Mouse (Mus musculus) midbrain, embryonic 15.5 days (tissue): ENCODE measurements at regions not wholly inside any gene's neighbourhood (a gene's known extent, or its start where the extent isn't known, plus 50 kb on each side); places are given as distances from the start of the nearest gene placed in this dataset.

ENCODE experiments used
- ATAC-seq: fragments of 200-750 bp; cut with Nextera tagmentation; replicated peaks from 2 replicates; pipeline ENCODE4 v1.8.0; 2017; ENCODE audit warnings: moderate TSS enrichment
- H3K27ac ChIP-seq: fragments of 300-500 bp; sonication (generic); 2 replicates; pipeline ENCODE4 v1.5.1; 2015; ENCODE audit warnings: mild to moderate bottlenecking, inconsistent platforms
- H3K27me3 ChIP-seq: fragments of 300-500 bp; sonication (generic); replicated peaks from 2 replicates; pipeline ENCODE4 v1.6.1; 2015; ENCODE audit warnings: inconsistent platforms
- H3K36me3 ChIP-seq: fragments of 300-500 bp; sonication (generic); replicated peaks from 2 replicates; pipeline ENCODE4 v1.6.1; 2015; ENCODE audit warnings: inconsistent platforms
- H3K4me1 ChIP-seq: fragments of 300-500 bp; sonication (generic); 2 replicates; pipeline ENCODE4 v1.6.1; 2015; ENCODE audit warnings: inconsistent platforms
- H3K4me2 ChIP-seq: fragments of 300-500 bp; sonication (generic); 2 replicates; pipeline ENCODE4 v1.6.1; 2015; ENCODE audit warnings: inconsistent platforms, mild to moderate bottlenecking, moderate library complexity
- H3K4me3 ChIP-seq: fragments of 300-500 bp; sonication (generic); 2 replicates; pipeline ENCODE4 v1.5.1; 2015; ENCODE audit warnings: mild to moderate bottlenecking, inconsistent platforms
- H3K9ac ChIP-seq: fragments of 300-500 bp; sonication (generic); 2 replicates; pipeline ENCODE4 v1.6.1; 2015; ENCODE audit warnings: mild to moderate bottlenecking, inconsistent platforms
- H3K9me3 ChIP-seq: fragments of 300-500 bp; sonication (generic); 2 replicates; pipeline ENCODE4 v1.6.1; 2016; ENCODE audit warnings: inconsistent platforms
- WGBS: fragments of 180-500 bp; shearing (Covaris S2); methylation state at CpG from one replicate; pipeline ENCODE4 v1.1.7; 2015; ENCODE audit warnings: mixed read lengths; 5-methylcytosine and 5-hydroxymethylcytosine counted together

GRCm38 (mm10) chr13:102276885-102277284 is 416.5 kb upstream of the Cd180 start:
- H3K27ac ChIP-seq: no peak overlapping the region
- H3K9me3 ChIP-seq: no peaks in the 10 kb centered on the region
- ATAC-seq: no peak
- no peak overlapping the region for H3K9ac ChIP-seq
- H3K4me2 ChIP-seq: no peak overlapping the region
- no peaks in the 10 kb centered on the region for H3K4me1 ChIP-seq
- H3K4me3 ChIP-seq: no peak overlapping the region
- H3K27me3 ChIP-seq: no peaks in the 10 kb centered on the region
- H3K36me3 ChIP-seq: no peaks in the 10 kb centered on the region

GRCm38 (mm10) chr13:102280198-102280597 is 413.2 kb upstream of the Cd180 start:
- no peak for ATAC-seq

GRCm38 (mm10) chr13:102294451-102294850 is 398.9 kb upstream of the Cd180 start:
- WGBS: 62% methylated on average over 2 of the region's 2 CpGs
- Histone ChIP-seq H3K4me2 (no peak overlapping the region), H3K27ac (no peak overlapping the region), H3K9me3 (no peaks in the 10 kb centered on the region), H3K4me3 (no peak overlapping the region), H3K27me3 (no peaks in the 10 kb centered on the region), H3K36me3 (no peaks in the 10 kb centered on the region), H3K4me1 (no peaks in the 10 kb centered on the region), H3K9ac (no peak overlapping the region)
- ATAC-seq: no peak

More at GRCm38 (mm10) chr13:102280198-102280597, 413.2 kb upstream of the Cd180 start:
- H3K36me3 ChIP-seq: no peaks in the 10 kb centered on the region
- H3K4me2 ChIP-seq: no peak overlapping the region
- H3K4me1 ChIP-seq: no peaks in the 10 kb centered on the region
- H3K9me3 ChIP-seq: no peaks in the 10 kb centered on the region
- no peak overlapping the region for H3K27ac ChIP-seq
- WGBS: 95% methylated on average over 3 of the region's 3 CpGs
- no peaks in the 10 kb centered on the region for H3K27me3 ChIP-seq
- H3K9ac ChIP-seq: no peak overlapping the region
- H3K4me3 ChIP-seq: no peak overlapping the region

GRCm38 (mm10) chr13:102295079-102295478 is 398.3 kb upstream of the Cd180 start:
- no peak overlapping the region for H3K4me2 ChIP-seq
- H3K4me3 ChIP-seq: no peak overlapping the region
- 84% methylated on average over 11 of the region's 11 CpGs for WGBS
- no peaks in the 10 kb centered on the region for H3K4me1 ChIP-seq
- no peak for ATAC-seq
- H3K9me3 ChIP-seq: no peaks in the 10 kb centered on the region
- H3K27ac ChIP-seq: no peak overlapping the region
- no peaks in the 10 kb centered on the region for H3K36me3 ChIP-seq
- H3K9ac ChIP-seq: no peak overlapping the region
- H3K27me3 ChIP-seq: no peaks in the 10 kb centered on the region

GRCm38 (mm10) chr13:102307983-102308382 is 385.4 kb upstream of the Cd180 start:
- Histone ChIP-seq H3K4me1 (no peaks in the 10 kb centered on the region), H3K27me3 (no peaks in the 10 kb centered on the region), H3K4me3 (no peak overlapping the region), H3K36me3 (no peaks in the 10 kb centered on the region), H3K9ac (no peak overlapping the region), H3K9me3 (no peaks in the 10 kb centered on the region), H3K4me2 (no peak overlapping the region), H3K27ac (no peak overlapping the region)
- 78% methylated on average over 2 of the region's 2 CpGs for WGBS
- no peak for ATAC-seq

- no peak overlapping the region for H3K4me2 ChIP-seq
- H3K36me3 ChIP-seq: no peaks in the 10 kb centered on the region
- H3K4me1 ChIP-seq: no peaks in the 10 kb centered on the region
- no peak overlapping the region for H3K27ac ChIP-seq
- no peak overlapping the region for H3K9ac ChIP-seq
- 72% methylated on average over 3 of the region's 3 CpGs for WGBS
- no peaks in the 10 kb centered on the region for H3K27me3 ChIP-seq
- ATAC-seq: no peak
- no peaks in the 10 kb centered on the region for H3K9me3 ChIP-seq
- no peak overlapping the region for H3K4me3 ChIP-seq
These were observed 381.3 kb upstream of the Cd180 start for GRCm38 (mm10) chr13:102312096-102312495.

- Histone ChIP-seq H3K9ac (no peak overlapping the region), H3K27me3 (no peaks in the 10 kb centered on the region), H3K27ac (no peak overlapping the region), H3K4me3 (no peak overlapping the region), H3K36me3 (no peaks in the 10 kb centered on the region), H3K9me3 (no peaks in the 10 kb centered on the region), H3K4me1 (no peaks in the 10 kb centered on the region), H3K4me2 (no peak overlapping the region)
- 82% methylated on average over 3 of the region's 3 CpGs for WGBS
- no peak for ATAC-seq
These were observed 377.3 kb upstream of the Cd180 start for GRCm38 (mm10) chr13:102315921-102316692.

GRCm38 (mm10) chr13:102318891-102319404 is 374.4 kb upstream of the Cd180 start:
- no peaks in the 10 kb centered on the region for H3K4me1 ChIP-seq
- no peak overlapping the region for H3K9ac ChIP-seq
- H3K27me3 ChIP-seq: no peaks in the 10 kb centered on the region
- ATAC-seq: no peak
- H3K9me3 ChIP-seq: no peaks in the 10 kb centered on the region
- H3K27ac ChIP-seq: no peak overlapping the region
- WGBS: 91% methylated on average over 4 of the region's 4 CpGs
- no peak overlapping the region for H3K4me2 ChIP-seq
- H3K36me3 ChIP-seq: no peaks in the 10 kb centered on the region
- H3K4me3 ChIP-seq: no peak overlapping the region

- 80% methylated on average over 2 of the region's 2 CpGs for WGBS
- Histone ChIP-seq H3K27ac (no peak overlapping the region), H3K9me3 (no peaks in the 10 kb centered on the region), H3K4me1 (no peaks in the 10 kb centered on the region), H3K4me3 (no peak overlapping the region), H3K9ac (no peak overlapping the region), H3K36me3 (no peaks in the 10 kb centered on the region), H3K4me2 (no peak overlapping the region), H3K27me3 (no peaks in the 10 kb centered on the region)
- ATAC-seq: no peak
These were observed 373.9 kb upstream of the Cd180 start for GRCm38 (mm10) chr13:102319453-102319852.

- Histone ChIP-seq H3K9ac (no peak overlapping the region), H3K9me3 (no peaks in the 10 kb centered on the region), H3K36me3 (no peaks in the 10 kb centered on the region), H3K4me1 (no peaks in the 10 kb centered on the region), H3K27me3 (no peaks in the 10 kb centered on the region), H3K4me3 (no peak overlapping the region), H3K4me2 (no peak overlapping the region), H3K27ac (no peak overlapping the region)
- no peak for ATAC-seq
- WGBS: 98% methylated on average over 3 of the region's 3 CpGs
These were observed 369.5 kb upstream of the Cd180 start for GRCm38 (mm10) chr13:102323876-102324275.

GRCm38 (mm10) chr13:102326003-102326402 is 367.4 kb upstream of the Cd180 start:
- no peaks in the 10 kb centered on the region for H3K4me1 ChIP-seq
- no peak overlapping the region for H3K4me3 ChIP-seq
- no peak for ATAC-seq
- no peaks in the 10 kb centered on the region for H3K9me3 ChIP-seq
- H3K36me3 ChIP-seq: no peaks in the 10 kb centered on the region
- H3K27ac ChIP-seq: no peak overlapping the region
- H3K4me2 ChIP-seq: no peak overlapping the region
- H3K27me3 ChIP-seq: no peaks in the 10 kb centered on the region
- WGBS: 92% methylated on average over 2 of the region's 2 CpGs
- H3K9ac ChIP-seq: no peak overlapping the region

GRCm38 (mm10) chr13:102326544-102326943 is 366.8 kb upstream of the Cd180 start:
- Histone ChIP-seq H3K27me3 (no peaks in the 10 kb centered on the region), H3K4me1 (no peaks in the 10 kb centered on the region), H3K36me3 (no peaks in the 10 kb centered on the region), H3K4me3 (no peak overlapping the region), H3K27ac (no peak overlapping the region), H3K9ac (no peak overlapping the region), H3K4me2 (no peak overlapping the region), H3K9me3 (no peaks in the 10 kb centered on the region)
- ATAC-seq: no peak
- WGBS: 60% methylated on average over 2 of the region's 2 CpGs

- no peaks in the 10 kb centered on the region for H3K9me3 ChIP-seq
- H3K4me1 ChIP-seq: no peaks in the 10 kb centered on the region
- H3K9ac ChIP-seq: no peak overlapping the region
- ATAC-seq: no peak
- no peak overlapping the region for H3K4me3 ChIP-seq
- H3K36me3 ChIP-seq: no peaks in the 10 kb centered on the region
- no peaks in the 10 kb centered on the region for H3K27me3 ChIP-seq
- WGBS: 66% methylated on average over 1 of the region's 1 CpGs
- H3K4me2 ChIP-seq: no peak overlapping the region
- no peak overlapping the region for H3K27ac ChIP-seq
These were observed 359.7 kb upstream of the Cd180 start for GRCm38 (mm10) chr13:102333667-102334066.
